Mouse (Mus musculus) ovary, postnatal 36 days (tissue): Measurements from ENCODE around the gene Gm6993.
A peak's percentile ranks its signal among the peaks of the same experiment; 100 is the strongest.

Source experiments
- DNase-seq: peaks from one replicate; pipeline ENCODE4 v3.0.0; 2022; ENCODE audit warnings: low spot score, mixed read lengths

Gm6993 gene

DNA sequence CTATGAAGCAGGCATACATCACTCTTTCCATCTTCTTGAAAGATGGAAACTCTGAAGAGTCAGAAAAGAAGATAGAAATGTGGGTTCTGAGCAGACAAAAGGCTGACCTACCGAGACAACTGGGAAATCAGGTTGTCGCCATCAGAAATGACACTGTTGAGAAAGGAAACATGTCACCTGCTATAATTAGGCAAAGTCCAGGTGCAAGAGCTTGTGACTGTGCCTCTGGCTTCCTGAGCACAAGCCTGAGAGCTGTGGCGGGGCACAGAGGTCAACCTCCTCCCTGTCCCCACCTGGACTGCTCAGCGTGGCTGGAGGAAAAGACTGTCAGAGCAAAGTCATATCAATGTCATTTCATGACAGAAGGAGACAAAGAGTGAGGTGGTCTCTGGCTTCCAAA is 772 bp upstream of the Gm6993 start:
- no peak for DNase-seq

- no peak for DNase-seq
These were observed 1.2 kb downstream of the Gm6993 start for GRCm38 (mm10) chr12:31241595-31242342.

DNA sequence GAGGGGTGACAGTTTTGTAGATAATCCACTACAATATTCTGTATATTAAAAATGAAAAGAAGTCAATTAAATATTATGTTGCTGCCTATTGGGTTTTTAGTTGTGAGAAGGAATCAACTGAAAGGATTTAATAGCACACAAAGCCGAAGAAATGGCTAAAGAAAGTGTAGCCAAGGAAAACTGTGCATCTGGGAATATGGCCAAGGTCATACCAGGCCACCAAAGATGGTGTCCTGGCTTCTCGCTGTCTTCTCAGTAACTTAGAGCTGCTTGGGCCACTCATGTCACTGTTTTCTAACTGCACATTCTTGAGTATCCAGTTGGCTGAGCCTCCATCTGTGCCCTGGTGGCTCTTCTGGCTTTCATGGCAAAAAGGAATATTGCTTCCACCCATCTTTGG is 3.4 kb downstream of the Gm6993 start:
- no peak for DNase-seq

- DNase-seq, result no peak
These were observed 4.1 kb downstream of the Gm6993 start for GRCm38 (mm10) chr12:31244691-31245090.

- no peak for DNase-seq
These were observed 5.6 kb downstream of the Gm6993 start for GRCm38 (mm10) chr12:31246153-31246552.

- DNase-seq, result no peak
These were observed 6.0 kb downstream of the Gm6993 start for GRCm38 (mm10) chr12:31246615-31247014.

DNA sequence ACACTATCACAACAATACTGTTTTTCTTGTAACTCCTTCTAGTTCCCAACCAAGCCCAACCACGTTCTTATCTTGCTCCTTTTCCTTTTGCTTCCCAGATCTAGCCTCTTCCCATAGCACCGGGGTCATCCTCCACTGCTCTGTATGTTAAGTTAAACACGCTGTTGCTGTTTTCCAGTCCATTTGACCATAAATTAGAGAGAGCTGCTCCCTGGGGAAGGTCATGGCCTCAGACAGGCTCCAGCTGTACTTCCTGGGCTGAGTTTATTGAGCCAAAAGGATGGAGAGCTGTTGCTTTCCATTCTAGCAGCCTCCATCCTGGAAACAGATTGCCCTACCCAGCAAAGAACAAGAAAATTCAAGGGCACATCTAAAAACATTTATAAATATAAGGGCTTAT is 7.6 kb downstream of the Gm6993 start:
- DNase-seq, result no peak

- DNase-seq, result no peak
These were observed 8.1 kb downstream of the Gm6993 start for GRCm38 (mm10) chr12:31248681-31249080.

- DNase-seq, result no peak
These were observed 11.7 kb downstream of the Gm6993 start for GRCm38 (mm10) chr12:31252259-31252658.

DNA sequence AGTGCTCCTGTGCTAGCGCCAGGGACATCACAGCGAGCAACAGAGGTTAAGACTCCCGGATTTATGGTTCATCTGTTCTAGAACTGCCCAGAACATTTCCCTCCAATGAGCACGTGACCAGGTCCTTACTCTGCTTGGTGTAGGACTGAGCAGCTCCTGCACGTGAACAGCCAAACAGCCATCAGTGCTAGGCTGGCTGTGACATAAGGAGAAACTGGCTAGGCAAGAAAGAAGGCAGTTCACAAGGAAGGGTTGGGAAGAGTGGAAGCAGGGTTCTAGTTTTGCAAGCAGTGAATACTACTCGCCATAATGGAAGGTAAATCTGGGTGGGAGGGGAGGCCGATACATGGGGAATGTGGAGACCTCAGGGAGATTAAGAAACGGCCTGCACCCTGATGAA is 14.4 kb downstream of the Gm6993 start:
- no peak for DNase-seq

DNA sequence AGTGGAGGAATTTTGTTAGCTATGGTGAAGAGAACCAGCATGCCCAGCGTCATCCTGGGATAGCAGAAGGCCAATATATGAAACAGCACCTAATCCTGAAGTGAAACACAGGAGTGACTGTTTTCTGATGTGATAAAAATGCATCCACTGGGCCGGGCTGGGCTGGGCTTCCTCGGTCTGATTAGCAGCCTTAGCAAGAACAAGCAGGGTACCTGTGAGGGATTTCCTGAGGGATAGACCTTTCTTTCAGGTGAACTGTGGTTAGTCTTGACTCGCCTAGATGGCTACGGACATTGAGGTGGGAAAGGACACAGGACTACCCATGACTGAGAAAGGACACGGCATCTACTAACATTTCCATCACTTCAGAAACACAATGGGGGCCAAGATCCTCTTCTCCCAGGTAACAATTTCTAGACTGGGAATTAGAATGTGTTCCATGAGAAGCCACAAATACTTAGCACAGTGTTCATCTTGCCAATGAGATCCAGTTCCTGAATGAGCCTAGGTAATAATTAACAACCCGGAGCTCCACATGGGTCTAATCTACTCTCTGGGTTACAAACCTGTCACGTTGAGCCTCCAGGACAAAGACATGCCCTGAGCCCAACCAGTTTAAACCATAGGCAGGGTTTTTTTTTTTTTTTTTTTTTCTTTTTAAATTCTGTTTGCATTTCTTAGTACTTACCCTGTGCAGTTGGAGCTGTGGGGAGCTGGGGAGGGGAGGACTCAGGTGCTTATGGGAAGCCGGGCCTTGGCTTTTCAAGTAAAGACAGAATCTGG is 15.7 kb downstream of the Gm6993 start:
- no peak for DNase-seq

DNA sequence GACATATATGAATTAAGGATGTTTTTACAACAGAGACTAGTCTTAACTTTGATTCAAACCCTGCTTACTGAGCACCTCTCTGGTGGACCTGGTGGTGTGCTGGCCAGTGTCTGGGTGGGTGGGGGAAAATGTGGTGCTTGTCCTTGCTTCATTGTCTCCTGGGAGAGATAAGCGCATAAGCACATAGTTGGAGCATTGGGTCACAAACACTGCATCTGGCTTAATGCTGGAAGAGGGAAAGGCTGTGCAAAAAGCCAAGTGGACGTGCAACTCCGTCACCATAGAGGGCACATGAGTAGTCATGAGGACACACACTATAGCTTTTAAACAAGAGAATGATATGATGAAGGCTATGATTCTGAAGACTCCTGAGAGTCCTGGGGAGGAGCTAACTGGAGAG is 21.3 kb downstream of the Gm6993 start:
- no peak for DNase-seq

DNA sequence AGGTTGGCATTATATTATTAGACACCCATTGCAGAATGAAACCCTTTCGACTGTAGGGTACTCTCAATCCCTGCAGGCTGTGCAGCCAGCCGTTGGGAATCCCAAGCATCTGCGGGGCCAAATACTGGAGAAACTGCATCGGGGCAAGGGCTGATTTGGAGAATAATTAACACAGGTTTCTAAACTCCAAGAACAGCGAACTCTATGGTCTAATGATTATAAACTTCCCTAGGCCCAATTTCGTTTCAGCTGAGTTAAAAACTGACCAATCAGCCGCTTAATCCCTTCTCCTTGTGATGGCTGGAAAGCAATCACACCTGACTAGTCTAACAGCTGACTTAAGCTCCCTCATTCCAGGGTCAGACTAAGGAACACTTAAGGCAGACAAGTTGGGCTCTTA is 23.4 kb downstream of the Gm6993 start:
- DNase-seq, result no peak

DNA sequence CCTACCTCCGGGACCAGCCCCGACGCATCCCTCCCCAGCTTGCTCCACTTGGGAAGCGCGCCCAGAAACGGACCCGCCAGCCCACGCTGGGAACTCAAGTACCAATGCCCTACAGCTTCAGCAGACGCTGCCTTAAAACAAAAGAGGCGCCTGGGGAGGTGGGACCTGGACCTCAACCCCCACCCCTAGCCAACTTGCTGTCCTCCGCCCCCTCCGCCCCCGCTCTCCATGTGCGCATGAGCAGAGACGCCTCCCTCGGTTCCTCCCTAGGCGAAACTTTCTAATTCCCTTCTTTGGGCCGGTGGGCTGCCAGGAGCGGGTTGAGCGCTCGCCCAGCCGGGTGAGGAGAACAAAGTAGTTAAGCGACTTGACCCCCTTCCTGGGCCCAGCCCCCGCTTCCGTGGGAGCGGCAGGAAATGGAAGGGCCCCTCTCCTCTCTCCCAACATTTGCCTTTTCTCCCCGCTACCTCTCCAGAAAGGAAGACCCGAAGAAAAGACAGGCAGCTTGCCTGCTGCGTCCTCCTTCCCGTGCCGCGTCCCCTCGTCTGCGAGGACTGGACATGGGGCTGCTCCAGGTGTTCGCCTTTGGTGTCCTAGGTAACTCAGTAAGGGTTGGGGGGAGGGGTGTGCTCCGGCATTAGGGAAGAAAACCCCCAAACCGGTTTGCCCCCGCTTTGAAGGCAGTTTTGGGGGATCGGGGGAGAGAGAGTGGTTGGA is 24.6 kb downstream of the Gm6993 start, which contains the start of gene Lamb1:
Gene Lamb1 (plus strand): TSS at position 230 of the 717 bp plus-strand sequence.
- peak; percentile 79 for DNase-seq

- peak; percentile 41 for DNase-seq
These were observed 25.3 kb downstream of the Gm6993 start for GRCm38 (mm10) chr12:31265722-31266431.

- DNase-seq, result no peak
These were observed 26.1 kb downstream of the Gm6993 start for GRCm38 (mm10) chr12:31266686-31267085.

GRCm38 (mm10) chr12:31267363-31267762 is 26.8 kb downstream of the Gm6993 start:
- no peak for DNase-seq

GRCm38 (mm10) chr12:31268315-31268714 is 27.7 kb downstream of the Gm6993 start:
- DNase-seq, result no peak

- no peak for DNase-seq
These were observed 28.5 kb downstream of the Gm6993 start for GRCm38 (mm10) chr12:31269020-31269597.

GRCm38 (mm10) chr12:31270361-31270760 is 29.8 kb downstream of the Gm6993 start:
- DNase-seq, result no peak

DNA sequence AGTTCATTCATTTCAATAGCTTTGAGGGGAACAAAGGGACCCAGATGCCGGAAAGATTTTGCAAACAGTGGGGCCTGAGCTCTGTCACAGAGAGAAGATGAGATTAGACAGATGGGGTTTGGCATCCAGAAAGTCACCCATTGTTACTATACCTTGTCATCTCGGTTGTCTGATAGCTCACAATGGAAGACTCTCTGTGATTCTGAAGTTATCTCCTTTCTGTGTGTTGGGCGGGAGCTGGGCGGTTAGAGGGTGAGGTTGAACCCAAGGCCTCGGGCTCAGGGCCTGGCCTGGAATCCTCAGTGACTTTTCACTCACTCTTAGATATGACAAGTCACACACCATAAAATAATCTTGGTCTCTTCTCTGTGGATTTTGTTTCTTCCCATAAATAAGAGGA is 30.2 kb downstream of the Gm6993 start:
- no peak for DNase-seq
